Mouse (Mus musculus): ENCODE results near the gene Mical2.

Gene Mical2

GRCm38 (mm10) chr7:112244071-112244470 lies 18.4 kb downstream of the Mical2 start:
- DNase-seq, result no peak

- DNase-seq, result no peak
These were observed 19.0 kb downstream of the Mical2 start for GRCm38 (mm10) chr7:112244683-112245082.

- DNase-seq, result no peak
These were observed 20.3 kb downstream of the Mical2 start for GRCm38 (mm10) chr7:112245839-112246438.

- DNase-seq, result no peak
These were observed 20.8 kb downstream of the Mical2 start for GRCm38 (mm10) chr7:112246442-112246841.

GRCm38 (mm10) chr7:112247890-112248289 lies 22.2 kb downstream of the Mical2 start:
- no peak for DNase-seq

- no peak for DNase-seq
These were observed 23.8 kb downstream of the Mical2 start for GRCm38 (mm10) chr7:112249476-112249875.

GRCm38 (mm10) chr7:112252065-112252464 lies 26.4 kb downstream of the Mical2 start:
- peak; percentile 73 to 84 for DNase-seq

- no peak for DNase-seq
These were observed 28.6 kb downstream of the Mical2 start for GRCm38 (mm10) chr7:112254233-112254632.

- DNase-seq, result no peak
These were observed 29.7 kb downstream of the Mical2 start for GRCm38 (mm10) chr7:112255248-112255866.

- DNase-seq, result no peak
These were observed 32.8 kb downstream of the Mical2 start for GRCm38 (mm10) chr7:112258338-112258903.

GRCm38 (mm10) chr7:112259286-112259685 lies 33.6 kb downstream of the Mical2 start:
- no peak for DNase-seq

GRCm38 (mm10) chr7:112261121-112261520 lies 35.5 kb downstream of the Mical2 start:
- no peak for DNase-seq

- no peak for DNase-seq
These were observed 41.6 kb downstream of the Mical2 start for GRCm38 (mm10) chr7:112267266-112267665.

GRCm38 (mm10) chr7:112268761-112269425 lies 43.2 kb downstream of the Mical2 start:
- no peak for DNase-seq

GRCm38 (mm10) chr7:112270870-112271269 lies 45.2 kb downstream of the Mical2 start:
- peak; percentile 64 to 81 for DNase-seq

- DNase-seq, result no peak
These were observed 46.0 kb downstream of the Mical2 start for GRCm38 (mm10) chr7:112271627-112272026.

- DNase-seq, result no peak
These were observed 47.0 kb downstream of the Mical2 start for GRCm38 (mm10) chr7:112272692-112273091.

- DNase-seq, result no peak
These were observed 47.8 kb downstream of the Mical2 start for GRCm38 (mm10) chr7:112273451-112273850.

GRCm38 (mm10) chr7:112274611-112275010 lies 49.0 kb downstream of the Mical2 start:
- no peak for DNase-seq

GRCm38 (mm10) chr7:112275093-112275492 lies 49.4 kb downstream of the Mical2 start:
- DNase-seq, result no peak

- peak in 1 of 2 experiments; percentile 21 for DNase-seq
These were observed 50.2 kb downstream of the Mical2 start for GRCm38 (mm10) chr7:112275883-112276282.

GRCm38 (mm10) chr7:112276823-112277222 lies 51.2 kb downstream of the Mical2 start:
- DNase-seq, result no peak

- no peak for DNase-seq
These were observed 53.0 kb downstream of the Mical2 start for GRCm38 (mm10) chr7:112278648-112279047.

GRCm38 (mm10) chr7:112280474-112280873 lies 54.8 kb downstream of the Mical2 start:
- DNase-seq, result no peak
